Mouse (Mus musculus): ENCODE results near the gene Btf3l4. TPM values are rescaled to one million over a fixed set of nuclear protein-coding genes. Genes with fewer than 3 reads are reported as not detected.

Gene Btf3l4
- total RNA-seq, 1 experiment from 2014 or later: 71.3 TPM

Other genes with a start within 250 kb of the Btf3l4 start
- 28.3 and 36.1 TPM in 2 replicates for gene Cc2d1b, start 213.7 kb downstream of the Btf3l4 start, total RNA-seq (2017)
- gene 3110021N24Rik, start 114.0 kb downstream of the Btf3l4 start, total RNA-seq (2017): not detected in 2 replicates
- gene Zfyve9, start 52.8 kb downstream of the Btf3l4 start, total RNA-seq (2017): 0.64 TPM in 1 of 2 replicates, not detected in the other
- gene Txndc12, start 987 bp upstream of the Btf3l4 start, total RNA-seq (2017): 55.2 and 72.2 TPM in 2 replicates
- gene Kti12, start 14.2 kb upstream of the Btf3l4 start, total RNA-seq (2017): 33.8 and 40.1 TPM in 2 replicates
- 0.73 and 1.9 TPM in 2 replicates for gene A730015C16Rik, start 15.0 kb upstream of the Btf3l4 start, total RNA-seq (2017)
- gene Rab3b, start 45.4 kb upstream of the Btf3l4 start, total RNA-seq (2017): not detected in 2 replicates
- gene Nrd1, start 167.0 kb upstream of the Btf3l4 start, total RNA-seq (2017): 80.3 and 138 TPM in 2 replicates

All from common myeloid progenitor, adult 5-6 weeks (primary cell).